Mouse (Mus musculus) midbrain, embryonic 11.5 days (tissue): ENCODE data around the gene Pnck. TPM values are rescaled to one million over a fixed set of nuclear protein-coding genes. Genes with fewer than 3 reads are reported as not detected.

Experiments
- ATAC-seq: fragments of 200-750 bp; cut with Nextera tagmentation; 2 replicates; pipeline ENCODE4 v1.8.0; 2017; ENCODE audit warnings: moderate TSS enrichment, moderate library complexity; ENCODE audit not compliant: low FRiP score
- DNase-seq: peaks from one replicate; pipeline ENCODE4 v3.0.0; 2015; ENCODE audit warnings: low spot score; ENCODE audit errors: missing footprints
- H3K27ac ChIP-seq: fragments of 300-500 bp; sonication (generic); 2 replicates; pipeline ENCODE4 v1.5.1; 2014; ENCODE audit warnings: low read depth, low read length
- H3K27me3 ChIP-seq: fragments of 300-500 bp; sonication (generic); 2 replicates; pipeline ENCODE4 v1.6.1; 2014; ENCODE audit warnings: mild to moderate bottlenecking, low read length, moderate library complexity, mixed read lengths; ENCODE audit not compliant: control insufficient read depth, insufficient read depth
- H3K36me3 ChIP-seq: fragments of 300-500 bp; sonication (generic); 2 replicates; pipeline ENCODE4 v1.6.1; 2014; ENCODE audit warnings: mild to moderate bottlenecking, low read length, moderate library complexity, mixed read lengths; ENCODE audit not compliant: control insufficient read depth, insufficient read depth
- H3K4me1 ChIP-seq: fragments of 300-500 bp; sonication (generic); 2 replicates; pipeline ENCODE4 v1.6.1; 2014; ENCODE audit warnings: low read length; ENCODE audit not compliant: control insufficient read depth, insufficient read depth
- H3K4me2 ChIP-seq: fragments of 300-500 bp; sonication (generic); 2 replicates; pipeline ENCODE4 v1.6.1; 2014; ENCODE audit warnings: mild to moderate bottlenecking, moderate library complexity
- H3K4me3 ChIP-seq: fragments of 300-500 bp; sonication (generic); 2 replicates; pipeline ENCODE4 v1.5.1; 2014; ENCODE audit warnings: low read depth, low read length
- H3K9ac ChIP-seq: fragments of 300-500 bp; sonication (generic); 2 replicates; pipeline ENCODE4 v1.6.1; 2014; ENCODE audit warnings: low read length
- H3K9me3 ChIP-seq: fragments of 300-500 bp; sonication (generic); 2 replicates; pipeline ENCODE4 v1.6.1; 2016; ENCODE audit warnings: low read length; ENCODE audit not compliant: control insufficient read depth
- WGBS: fragments of 180-500 bp; shearing (Covaris S2); extraction: QIAGEN DNeasy Blood & Tissue Kit; methylation state at CpG from one replicate; pipeline ENCODE4 v1.1.7; 2014; 5-methylcytosine and 5-hydroxymethylcytosine counted together
- polyA plus RNA-seq: library from polyadenylated mRNA; unstranded; fragments of >200 nt; fragmentation: Nextera tagmentation; extraction: Ambion mirVana; gene quantifications from 2 replicates; pipeline ENCODE4 v1.2.1, GENCODE M21; 2014

Pnck gene
- polyA plus RNA-seq, 1 experiment from 2014 or later = 14.5 TPM

- Histone ChIP-seq H3K27ac (no peak overlapping the region), H3K27me3 (no peaks in the 10 kb centered on the region; the same call in 1 of the 2 replicates), H3K4me2 (no peak overlapping the region), H3K4me3 (no peak overlapping the region), H3K36me3 (no peaks in the 10 kb centered on the region), H3K4me1 (peaks cover 3% of the 10 kb centered on the region; the same call in 1 of the 2 replicates), H3K9ac (no peak overlapping the region), H3K9me3 (no peaks in the 10 kb centered on the region)
- WGBS = 77% methylated on average over 3 of the region's 3 CpGs
- DNase-seq (no peak), ATAC-seq (no peak)
These were observed 4.4 kb downstream of the Pnck start for GRCm38 (mm10) chrX:73655529-73655928.

DNA sequence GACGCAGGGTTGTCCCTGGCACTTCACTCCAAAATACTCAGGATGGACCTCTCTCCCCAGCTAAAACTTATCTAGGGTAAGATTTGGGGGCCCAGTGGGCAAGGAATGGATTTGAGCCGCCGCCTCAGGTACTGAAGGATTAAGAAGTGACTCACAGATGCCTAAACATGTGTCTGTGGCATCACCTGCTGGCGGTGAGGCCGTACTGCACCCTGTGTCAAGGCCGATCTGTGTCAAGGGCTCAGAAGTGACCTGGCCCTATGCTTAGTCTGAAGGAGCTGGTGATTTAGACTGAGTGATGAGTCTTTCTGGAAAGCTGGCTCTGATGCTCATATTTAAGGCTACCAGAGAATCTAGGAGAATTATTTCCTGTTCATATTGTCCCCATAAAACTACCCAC is 5.7 kb downstream of the Pnck start:
- no peak overlapping the region for H3K27ac ChIP-seq
- H3K27me3 ChIP-seq = no peaks in the 10 kb centered on the region; the same call in 1 of the 2 replicates
- no peaks in the 10 kb centered on the region for H3K9me3 ChIP-seq
- WGBS = 16% methylated on average over 6 of the region's 6 CpGs
- H3K9ac ChIP-seq = no peak overlapping the region
- H3K4me2 ChIP-seq = no peak overlapping the region
- H3K36me3 ChIP-seq = no peaks in the 10 kb centered on the region
- H3K4me1 ChIP-seq = peaks cover 2% of the 10 kb centered on the region; the same call in 1 of the 2 replicates
- peak; percentile 63; the same call in 1 of the 2 replicates for ATAC-seq
- DNase-seq = peak; percentile 94
- H3K4me3 ChIP-seq = no peak overlapping the region

DNA sequence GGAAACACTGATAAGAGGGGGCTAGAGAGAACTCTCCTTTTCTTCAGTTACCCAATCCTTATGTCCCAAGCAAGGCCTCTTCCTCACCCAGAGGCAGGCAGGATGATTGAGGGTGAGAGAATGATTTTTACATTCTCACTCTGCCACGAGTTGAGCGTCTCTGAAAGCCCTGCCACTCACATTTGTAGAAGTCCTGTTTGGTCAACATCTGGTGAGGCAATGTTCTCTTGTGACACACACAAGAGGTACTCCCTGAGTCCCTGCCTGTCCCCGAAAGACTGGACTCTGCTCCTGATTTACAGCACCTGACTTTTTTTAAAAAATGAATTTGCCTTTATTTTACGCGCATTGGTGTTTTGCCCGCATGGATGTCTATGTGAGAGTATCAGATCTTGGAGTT is 6.5 kb downstream of the Pnck start:
- Histone ChIP-seq H3K36me3 (no peaks in the 10 kb centered on the region), H3K9ac (no peak overlapping the region), H3K4me1 (no peaks in the 10 kb centered on the region), H3K9me3 (no peaks in the 10 kb centered on the region), H3K27ac (no peak overlapping the region), H3K4me2 (no peak overlapping the region), H3K4me3 (no peak overlapping the region), H3K27me3 (no peaks in the 10 kb centered on the region; the same call in 1 of the 2 replicates)
- WGBS = 87% methylated on average over 6 of the region's 6 CpGs
- ATAC-seq = no peak
- no peak for DNase-seq

- no peak overlapping the region for H3K9ac ChIP-seq
- no peaks in the 10 kb centered on the region; the same call in 1 of the 2 replicates for H3K27me3 ChIP-seq
- ATAC-seq (no peak), DNase-seq (no peak)
- H3K36me3 ChIP-seq = no peaks in the 10 kb centered on the region
- WGBS = 81% methylated on average over 3 of the region's 3 CpGs
- no peak overlapping the region for H3K27ac ChIP-seq
- H3K4me3 ChIP-seq = no peak overlapping the region
- no peak overlapping the region for H3K4me2 ChIP-seq
- no peaks in the 10 kb centered on the region for H3K4me1 ChIP-seq
- H3K9me3 ChIP-seq = no peaks in the 10 kb centered on the region
These were observed 9.0 kb downstream of the Pnck start for GRCm38 (mm10) chrX:73650869-73651268.

DNA sequence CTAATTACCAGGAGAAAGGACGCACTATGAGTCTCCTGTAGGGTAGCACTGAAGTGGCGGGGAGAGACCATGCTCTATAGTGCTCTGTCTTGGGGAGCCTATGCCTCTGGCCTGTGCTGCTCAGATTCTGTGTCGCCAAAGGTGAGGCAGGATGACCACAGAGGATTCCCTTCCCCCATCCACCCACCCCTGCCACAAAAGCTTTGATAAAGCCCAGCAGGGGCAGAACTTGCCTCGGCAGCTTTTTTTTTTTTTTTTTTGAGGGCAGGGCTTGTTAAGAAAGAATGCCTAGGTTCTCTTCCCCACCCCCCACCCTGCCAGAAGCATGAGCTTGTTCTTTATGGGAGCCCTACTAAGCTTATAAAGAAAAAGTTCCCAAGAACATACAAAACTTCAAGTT is 14.8 kb downstream of the Pnck start:
- DNase-seq (no peak), ATAC-seq (no peak)
- Histone ChIP-seq H3K4me2 (no peak overlapping the region), H3K27ac (no peak overlapping the region), H3K9me3 (no peaks in the 10 kb centered on the region), H3K27me3 (peaks cover 8% of the 10 kb centered on the region), H3K4me3 (no peak overlapping the region), H3K9ac (no peak overlapping the region), H3K36me3 (no peaks in the 10 kb centered on the region), H3K4me1 (no peaks in the 10 kb centered on the region)
- 38% methylated on average over 4 of the region's 4 CpGs for WGBS

DNA sequence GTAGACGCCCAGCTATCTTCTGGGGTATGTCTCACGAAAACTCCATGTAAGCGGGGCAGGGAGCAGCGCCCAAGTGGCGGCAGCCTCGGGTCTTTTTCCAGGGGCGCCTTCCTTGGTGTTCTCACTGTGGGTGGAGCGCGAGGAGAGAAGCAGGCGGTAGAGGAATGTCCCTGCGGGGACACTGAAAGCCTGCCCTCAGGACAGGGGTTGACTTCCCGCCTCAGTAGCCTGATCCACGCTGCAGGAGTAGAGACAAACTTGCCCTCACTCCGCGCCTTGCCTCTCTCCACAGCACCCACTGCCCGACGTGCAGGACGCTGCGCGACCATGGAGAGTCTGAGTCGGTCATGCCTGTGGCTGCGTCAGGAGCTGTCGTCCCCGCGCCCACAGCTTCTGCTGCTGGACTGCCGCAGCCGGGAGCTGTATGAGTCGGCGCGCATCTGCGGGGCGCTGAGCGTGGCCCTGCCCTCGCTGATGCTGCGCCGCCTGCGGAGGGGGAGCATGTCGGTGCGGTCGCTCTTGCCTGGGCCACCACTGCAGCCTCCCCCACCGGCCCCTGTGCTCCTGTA is 19.9 kb downstream of the Pnck start:
- H3K4me2 ChIP-seq = peak overlapping the region; percentile 53
- peak; percentile 89 for DNase-seq
- no peak overlapping the region for H3K27ac ChIP-seq
- H3K4me1 ChIP-seq = 0 out of 2 replicates have a peak, but pooled peaks cover 2% of the 10 kb centered on the region
- peaks cover 45% of the 10 kb centered on the region for H3K27me3 ChIP-seq
- WGBS = 7% methylated on average over 33 of the region's 41 CpGs
- peak overlapping the region; percentile 29 for H3K4me3 ChIP-seq
- ATAC-seq = 0 out of 2 replicates have a peak, but pooled peaks have one; percentile 8
- H3K9me3 ChIP-seq = no peaks in the 10 kb centered on the region
- H3K36me3 ChIP-seq = no peaks in the 10 kb centered on the region
- H3K9ac ChIP-seq = no peak overlapping the region

GRCm38 (mm10) chrX:73639255-73639675 is 20.7 kb downstream of the Pnck start, which contains the start of gene Dusp9:
Dusp9 (plus strand) TSS chrX:73639419.
- Histone ChIP-seq H3K27me3 (peaks cover 48% of the 10 kb centered on the region), H3K4me3 (peak within 1 kb of the TSS; percentile 29), H3K4me2 (peak within 1 kb of the TSS; percentile 53), H3K36me3 (no peaks in the 10 kb centered on the region), H3K4me1 (0 out of 2 replicates have a peak, but pooled peaks cover 2% of the 10 kb centered on the region), H3K9me3 (no peaks in the 10 kb centered on the region), H3K9ac (0 out of 2 replicates have a peak within 1 kb of the TSS, but pooled peaks have one; percentile 12), H3K27ac (no peak within 1 kb of the TSS)
- ATAC-seq = peak; percentile 86
- 23% methylated on average over 28 of the region's 28 CpGs for WGBS
- DNase-seq = peak; percentile 91

- WGBS = 12% methylated on average over 18 of the region's 19 CpGs
These were observed 22.5 kb downstream of the Pnck start for GRCm38 (mm10) chrX:73637415-73637814.

DNA sequence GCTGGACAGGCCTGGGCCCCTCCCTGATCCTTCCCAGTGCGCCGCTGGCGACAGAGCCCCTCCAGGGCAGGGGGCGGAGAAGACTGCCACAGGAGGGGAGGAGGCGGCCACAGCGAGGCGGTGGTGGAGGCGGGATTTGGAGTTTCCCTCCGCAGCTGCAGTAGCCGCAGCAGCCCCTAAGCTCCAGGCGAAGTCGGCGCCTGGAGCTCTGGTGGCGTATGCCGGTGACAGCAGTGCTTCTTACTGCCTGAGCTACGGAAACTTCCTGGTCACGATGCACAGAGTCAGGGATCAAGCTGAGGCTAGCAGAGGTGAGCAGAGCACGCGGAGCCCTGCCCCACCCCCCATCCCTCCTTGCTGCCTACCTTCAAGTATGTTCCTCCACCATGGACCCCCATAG is 24.5 kb downstream of the Pnck start:
- Histone ChIP-seq H3K4me3 (no peak overlapping the region; the same call in 1 of the 2 replicates), H3K9me3 (no peaks in the 10 kb centered on the region)

More at GRCm38 (mm10) chrX:73637415-73637814, 22.5 kb downstream of the Pnck start:
- peak overlapping the region; percentile 20 for H3K4me3 ChIP-seq
- H3K27me3 ChIP-seq = peaks cover 48% of the 10 kb centered on the region
- DNase-seq (peak; percentile 84), ATAC-seq (0 out of 2 replicates have a peak, but pooled peaks have one; percentile 20)
- 0 out of 2 replicates have a peak, but pooled peaks cover 2% of the 10 kb centered on the region for H3K4me1 ChIP-seq
- no peaks in the 10 kb centered on the region for H3K9me3 ChIP-seq
- peak overlapping the region; percentile 48 for H3K4me2 ChIP-seq
- no peak overlapping the region for H3K27ac ChIP-seq
- no peak overlapping the region for H3K9ac ChIP-seq
- no peaks in the 10 kb centered on the region for H3K36me3 ChIP-seq

More for the DNA sequence above, 24.5 kb downstream of the Pnck start:
- no peak overlapping the region for H3K9ac ChIP-seq
- no peak overlapping the region for H3K27ac ChIP-seq
- WGBS = 16% methylated on average over 18 of the region's 19 CpGs
- 0 out of 2 replicates have a peak, but pooled peaks cover 2% of the 10 kb centered on the region for H3K4me1 ChIP-seq
- H3K27me3 ChIP-seq = peaks cover 43% of the 10 kb centered on the region
- ATAC-seq (no peak), DNase-seq (no peak)
- H3K36me3 ChIP-seq = no peaks in the 10 kb centered on the region
- peak overlapping the region; percentile 22 for H3K4me2 ChIP-seq
